Mouse (Mus musculus) ES-E14 (cell line): ENCODE results near the gene Ptger1.

Experiments used
- CHD2 ChIP-seq: IDR thresholded peaks from 2 replicates; pipeline ENCODE4 v1.6.1; 2014; ENCODE audit warnings: mild to moderate bottlenecking, low read depth, low read length, inconsistent platforms
- HCFC1 ChIP-seq: IDR thresholded peaks from 2 replicates; pipeline ENCODE4 v1.6.1; 2012; ENCODE audit warnings: low read length, inconsistent platforms, borderline replicate concordance; ENCODE audit not compliant: insufficient read depth
- ZNF384 ChIP-seq: IDR thresholded peaks from 2 replicates; pipeline ENCODE4 v1.6.1; 2012; ENCODE audit warnings: low read depth, low read length, inconsistent platforms

GRCm38 (mm10) chr8:83649699-83650098 is 16.8 kb upstream of the Ptger1 start:
- no peak for TF ChIP-seq HCFC1
- no peak for TF ChIP-seq ZNF384
- TF ChIP-seq CHD2, result no peak
